Mouse (Mus musculus) T-cell, adult 66 days (primary cell): Measurements from ENCODE around the gene Trim43b. TPM values are rescaled to one million over a fixed set of nuclear protein-coding genes. Genes with fewer than 3 reads are reported as not detected.

Experiments
- total RNA-seq, 2 experiments: library from RNA; stranded (reverse); gene quantifications; 3 replicates in 1 of 2; 4 replicates in 1 of 2; pipeline ENCODE4 v1.2.4; 2023

The Trim43b gene
- total RNA-seq = not detected

DNA sequence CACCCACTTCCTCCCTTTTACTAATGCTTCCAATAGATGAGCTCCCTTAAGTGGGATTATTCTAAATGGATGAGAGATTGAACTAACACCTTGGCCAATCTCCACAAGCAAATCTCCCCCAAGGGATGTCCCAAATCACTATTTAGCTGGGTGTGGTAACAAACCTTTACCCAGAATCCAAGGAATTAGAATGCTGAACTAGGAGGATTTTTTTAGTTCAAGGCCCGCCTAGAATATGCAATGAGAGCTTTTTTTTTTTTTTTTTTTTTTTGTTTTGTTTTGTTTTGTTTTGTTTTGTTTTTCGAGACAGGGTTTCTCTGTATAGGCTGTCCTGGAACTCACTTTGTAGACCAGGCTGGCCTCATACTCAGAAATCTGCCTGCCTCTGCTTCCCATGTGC lies at the start of gene Trim43b:
TSS of gene Trim43b (minus strand) at position 101 of the 400 bp plus-strand sequence.

Other genes with a start within 250 kb of the Trim43b start
- 10 to 100 TPM; 21.1 to 25.0 TPM for gene Bcl2a1a, start 135.9 kb downstream of the Trim43b start, total RNA-seq
- 10 to 100 TPM; 28.4 to 43.2 TPM for gene Bcl2a1b, start 106.4 kb upstream of the Trim43b start, total RNA-seq
- gene Gm29094, start 106.5 kb upstream of the Trim43b start, total RNA-seq = 1 to 10 TPM in 1 of 2 experiments, not detected in 1; 4.8 TPM
- gene Mthfs, start 117.8 kb upstream of the Trim43b start, total RNA-seq = 10 to 100 TPM; 39.0 to 51.6 TPM